In the genomic region with DNA sequence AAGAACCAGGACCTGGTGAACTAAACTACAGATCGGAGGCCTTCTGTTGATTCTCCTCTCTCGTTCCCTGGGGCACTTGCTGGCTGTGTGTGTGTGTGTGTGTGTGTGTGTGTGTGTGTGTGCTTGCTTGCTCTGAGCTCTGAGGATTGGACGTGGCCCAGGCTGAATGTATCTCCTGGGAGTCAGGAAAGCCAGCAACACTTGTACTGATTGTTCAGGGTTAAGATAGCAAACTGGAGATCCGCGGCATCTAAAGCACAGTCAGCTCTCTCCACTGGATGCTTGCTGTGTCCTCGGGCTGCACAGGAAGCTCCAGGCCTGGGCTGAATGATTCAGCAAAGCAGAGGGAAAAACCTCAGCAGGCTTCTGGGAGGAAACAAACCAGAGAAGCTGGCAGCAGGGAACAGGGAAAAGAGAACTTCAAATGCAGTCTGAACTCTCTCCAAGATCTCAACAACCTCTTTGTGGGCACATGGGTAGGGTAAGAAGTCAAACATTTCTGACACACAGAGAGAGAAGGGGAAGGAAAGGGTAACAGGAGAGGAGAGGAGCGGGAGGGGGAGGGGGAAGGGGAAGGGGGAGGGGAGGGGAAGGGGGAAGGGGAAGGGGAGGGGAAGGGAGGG, we compare ENCODE assay signal across 11 mouse cellular contexts. TPM values are rescaled to one million over a fixed set of nuclear protein-coding genes. Genes with fewer than 3 reads are reported as not detected.
DNase-seq lines count a peak whose midpoint lies in the region; ATAC-seq and TF ChIP-seq lines count a peak whose summit lies in the region.
"Had no signal": no experiment of that assay in that cellular context is flagged by ENCODE, and none has a peak within 500 bp of the region (broad histone marks: within the 10 kb centered on the region; RNA-seq: fewer than 3 reads in every experiment).

No protein-coding gene starts in this region.

- no peaks in the 10 kb centered on the region for H3K9me3 ChIP-seq in forebrain, postnatal 0 days (ENCODE audit: low read length)
- no peaks in the 10 kb centered on the region for H3K9me3 ChIP-seq in forebrain, embryonic 14.5 days (replicated peaks; ENCODE audit: control insufficient read depth, low read length)
- no peaks in the 10 kb centered on the region for H3K9me3 ChIP-seq in embryonic facial prominence, embryonic 10.5 days
- no peaks in the 10 kb centered on the region for H3K9me3 ChIP-seq in heart, postnatal 0 days (replicated peaks; ENCODE audit: control insufficient read depth, low read length)
- no peaks in the 10 kb centered on the region for H3K9me3 ChIP-seq in midbrain, postnatal 0 days (ENCODE audit: low read length)
- H3K9me3 ChIP-seq: limb, embryonic 15.5 days had no signal

- whole genome bisulfite sequencing in forebrain, postnatal 0 days = 32% methylated on average over 6 of the region's 7 CpGs
- 27% methylated on average over 6 of the region's 7 CpGs for WGBS in forebrain, embryonic 14.5 days
- 15% methylated on average over 6 of the region's 7 CpGs for WGBS in embryonic facial prominence, embryonic 10.5 days
- 5% methylated on average over 6 of the region's 7 CpGs for WGBS in heart, postnatal 0 days
- WGBS in midbrain, postnatal 0 days = 8% methylated on average over 6 of the region's 7 CpGs

- H3K27me3 ChIP-seq in forebrain, postnatal 0 days (ENCODE audit: insufficient read depth, low read length) = no peaks in the 10 kb centered on the region
- H3K27me3 ChIP-seq in forebrain, embryonic 14.5 days (replicated peaks; ENCODE audit: control insufficient read depth, insufficient read depth, low read length) = no peaks in the 10 kb centered on the region
- H3K27me3 ChIP-seq in embryonic facial prominence, embryonic 10.5 days (replicated peaks; ENCODE audit: low read depth, poor library complexity, severe bottlenecking) = no peaks in the 10 kb centered on the region
- H3K27me3 ChIP-seq in heart, postnatal 0 days (ENCODE audit: control insufficient read depth, insufficient read depth, low read length) = no peaks in the 10 kb centered on the region
- H3K27me3 ChIP-seq in midbrain, postnatal 0 days (ENCODE audit: insufficient read depth, low read length) = no peaks in the 10 kb centered on the region
- H3K27me3 ChIP-seq: limb, embryonic 15.5 days had no signal

- H3K4me1 ChIP-seq in forebrain, postnatal 0 days (ENCODE audit: insufficient read depth) = no peaks in the 10 kb centered on the region
- H3K4me1 ChIP-seq in forebrain, embryonic 14.5 days (ENCODE audit: control insufficient read depth, insufficient read depth, low read length) = no peaks in the 10 kb centered on the region
- peaks cover 10% of the 10 kb centered on the region for H3K4me1 ChIP-seq in embryonic facial prominence, embryonic 10.5 days
- peaks cover 21% of the 10 kb centered on the region for H3K4me1 ChIP-seq in heart, postnatal 0 days (ENCODE audit: control insufficient read depth, insufficient read depth)
- H3K4me1 ChIP-seq in midbrain, postnatal 0 days (ENCODE audit: insufficient read depth, low read length) = 0 out of 2 replicates have a peak, but pooled peaks cover 4% of the 10 kb centered on the region

- H3K9ac ChIP-seq in forebrain, postnatal 0 days = no peak overlapping the region
- no peak overlapping the region for H3K9ac ChIP-seq in forebrain, embryonic 14.5 days (ENCODE audit: low read length)
- H3K9ac ChIP-seq in heart, postnatal 0 days (replicated peaks; ENCODE audit: low read depth, low read length) = no peak overlapping the region
- H3K9ac ChIP-seq in midbrain, postnatal 0 days (replicated peaks; ENCODE audit: low read length, poor library complexity, severe bottlenecking) = no peak overlapping the region
- H3K9ac ChIP-seq: limb, embryonic 15.5 days had no signal

- no peak for DNase-seq in forebrain, postnatal 0 days
- no peak for DNase-seq in forebrain, embryonic 14.5 days (ENCODE audit: low spot score)
- DNase-seq in ZHBTc4 (ENCODE audit: low read depth, low spot score) = peak; percentile 1
- DNase-seq in embryonic facial prominence, embryonic 10.5 days (ENCODE audit: low spot score) = peak; percentile 40
- peak; percentile 51 for DNase-seq in heart, postnatal 0 days (ENCODE audit: low spot score)
- peak; percentile 59 for DNase-seq in midbrain, postnatal 0 days (ENCODE audit: low spot score)
- DNase-seq in spleen, adult 18-20 months = no peak

- H3K4me3 ChIP-seq in forebrain, postnatal 0 days (ENCODE audit: low read depth, low read length) = no peak overlapping the region
- H3K4me3 ChIP-seq in forebrain, embryonic 14.5 days (ENCODE audit: low read depth, low read length) = no peak overlapping the region
- no peak overlapping the region for H3K4me3 ChIP-seq in embryonic facial prominence, embryonic 10.5 days
- no peak overlapping the region for H3K4me3 ChIP-seq in heart, postnatal 0 days (ENCODE audit: low read depth, low read length)
- H3K4me3 ChIP-seq in midbrain, postnatal 0 days (ENCODE audit: low read depth, low read length) = no peak overlapping the region
- H3K4me3 ChIP-seq: limb, embryonic 15.5 days had no signal

- H3K27ac ChIP-seq in forebrain, postnatal 0 days (ENCODE audit: low read depth, low read length) = 0 out of 2 replicates have a peak overlapping the region, but pooled peaks have one; percentile 15
- H3K27ac ChIP-seq in forebrain, embryonic 14.5 days (ENCODE audit: low read depth, low read length) = no peak overlapping the region
- H3K27ac ChIP-seq in embryonic facial prominence, embryonic 10.5 days (replicated peaks) = peak overlapping the region; percentile 65; the same call in 1 of the 2 replicates
- H3K27ac ChIP-seq in heart, postnatal 0 days (ENCODE audit: low read depth) = no peak overlapping the region
- no peak overlapping the region for H3K27ac ChIP-seq in midbrain, postnatal 0 days (ENCODE audit: low read depth, low read length)
- H3K27ac ChIP-seq: limb, embryonic 15.5 days had no signal

- ATAC-seq in forebrain, postnatal 0 days = 0 out of 2 replicates have a peak, but pooled peaks have one; percentile 16
- no peak for ATAC-seq in forebrain, embryonic 14.5 days
- ATAC-seq in heart, postnatal 0 days (ENCODE audit: insufficient read depth, low read depth) = peak; percentile 62
- no peak for ATAC-seq in midbrain, postnatal 0 days (ENCODE audit: low FRiP score)
- ATAC-seq in CD4-positive, CD25-positive, alpha-beta regulatory T cell, adult 4 months = no peak

- TF ChIP-seq EP300 in heart, postnatal 0 days (IDR thresholded peaks at IDR 0.05; ENCODE audit: low read depth) = no peak

- H3K4me2 ChIP-seq in forebrain, postnatal 0 days (ENCODE audit: low read depth) = no peak overlapping the region
- no peak overlapping the region for H3K4me2 ChIP-seq in forebrain, embryonic 14.5 days (ENCODE audit: low read length)
- H3K4me2 ChIP-seq in heart, postnatal 0 days (ENCODE audit: low read depth, low read length) = no peak overlapping the region
- H3K4me2 ChIP-seq in midbrain, postnatal 0 days (ENCODE audit: low read depth, low read length, poor library complexity, severe bottlenecking) = no peak overlapping the region
- H3K4me2 ChIP-seq: limb, embryonic 15.5 days had no signal

- no peaks in the 10 kb centered on the region for H3K36me3 ChIP-seq in forebrain, postnatal 0 days (ENCODE audit: insufficient read depth)
- H3K36me3 ChIP-seq in forebrain, embryonic 14.5 days (ENCODE audit: control insufficient read depth, insufficient read depth, low read length) = no peaks in the 10 kb centered on the region
- no peaks in the 10 kb centered on the region for H3K36me3 ChIP-seq in embryonic facial prominence, embryonic 10.5 days (replicated peaks)
- no peaks in the 10 kb centered on the region for H3K36me3 ChIP-seq in heart, postnatal 0 days (replicated peaks; ENCODE audit: control insufficient read depth, insufficient read depth, low read length)
- no peaks in the 10 kb centered on the region for H3K36me3 ChIP-seq in midbrain, postnatal 0 days (ENCODE audit: insufficient read depth, low read length)
- H3K36me3 ChIP-seq: limb, embryonic 15.5 days had no signal

- no peak for TF ChIP-seq CTCF in forebrain, postnatal 0 days (IDR thresholded peaks at IDR 0.05; ENCODE audit: low read depth)
- TF ChIP-seq CTCF in heart, postnatal 0 days (IDR thresholded peaks at IDR 0.05; ENCODE audit: low read depth) = no peak
- no peak for TF ChIP-seq CTCF in midbrain, postnatal 0 days (IDR thresholded peaks at IDR 0.05)

RNA-seq across cellular contexts. Expression of gene Gm10118, which starts 27.2 kb away (rescaled TPM):
- 1.8 and 2.4 TPM in 2 replicates for total RNA-seq in forebrain, postnatal 0 days (2014; rRNA removed)
- 0.15 and 0.57 TPM in 2 replicates for polyA plus RNA-seq in forebrain, postnatal 0 days (2015; fragmentation: Nextera tagmentation; extraction: Ambion mirVana)
- polyA plus RNA-seq in forebrain, embryonic 14.5 days (2014; fragmentation: Nextera tagmentation; extraction: Ambion mirVana) = 0.28 and 1.2 TPM in 2 replicates
- 0.11 TPM in 1 of 2 replicates, not detected in the other for polyA plus RNA-seq in embryonic facial prominence, embryonic 10.5 days (2016; fragmentation: Nextera tagmentation; extraction: Ambion mirVana)
- total RNA-seq in heart, postnatal 0 days (2014; rRNA removed; ENCODE audit: low replicate concordance) = 0.04 TPM in 1 of 2 replicates, not detected in the other
- polyA plus RNA-seq in heart, postnatal 0 days (2015; fragmentation: Nextera tagmentation; extraction: Ambion mirVana) = 1.0 and 1.3 TPM in 2 replicates
- 4.3 and 4.7 TPM in 2 replicates for total RNA-seq in midbrain, postnatal 0 days (2014; rRNA removed)
- 0.88 and 0.90 TPM in 2 replicates for polyA plus RNA-seq in midbrain, postnatal 0 days (2015; fragmentation: Nextera tagmentation; extraction: Ambion mirVana)
- not detected for polyA plus RNA-seq in CD4-positive, CD25-positive, alpha-beta regulatory T cell, adult 4 months (2017; shearing (Covaris generic))
- total RNA-seq: common myeloid progenitor, adult 5-6 weeks had no signal
- polyA plus RNA-seq: C2C12 had no signal

Comparison
In these comparisons a context has a peak if more than half of its experiments do, and no peak if none do; other contexts are left out.
1. ATAC-seq: peak in forebrain, postnatal 0 days (single experiment) and heart, postnatal 0 days (single experiment); none in forebrain, embryonic 14.5 days (single experiment), midbrain, postnatal 0 days (single experiment) and CD4-positive, CD25-positive, alpha-beta regulatory T cell, adult 4 months (single experiment).
2. H3K27ac ChIP-seq: peak in forebrain, postnatal 0 days (single experiment) and embryonic facial prominence, embryonic 10.5 days (single experiment); none in forebrain, embryonic 14.5 days (single experiment), heart, postnatal 0 days (single experiment) and midbrain, postnatal 0 days (single experiment).
3. DNase-seq: peak in ZHBTc4 (single experiment), embryonic facial prominence, embryonic 10.5 days (single experiment), heart, postnatal 0 days (single experiment) and midbrain, postnatal 0 days (single experiment); none in forebrain, postnatal 0 days (single experiment), forebrain, embryonic 14.5 days (single experiment) and spleen, adult 18-20 months (0 of 2).